In the genomic region with DNA sequence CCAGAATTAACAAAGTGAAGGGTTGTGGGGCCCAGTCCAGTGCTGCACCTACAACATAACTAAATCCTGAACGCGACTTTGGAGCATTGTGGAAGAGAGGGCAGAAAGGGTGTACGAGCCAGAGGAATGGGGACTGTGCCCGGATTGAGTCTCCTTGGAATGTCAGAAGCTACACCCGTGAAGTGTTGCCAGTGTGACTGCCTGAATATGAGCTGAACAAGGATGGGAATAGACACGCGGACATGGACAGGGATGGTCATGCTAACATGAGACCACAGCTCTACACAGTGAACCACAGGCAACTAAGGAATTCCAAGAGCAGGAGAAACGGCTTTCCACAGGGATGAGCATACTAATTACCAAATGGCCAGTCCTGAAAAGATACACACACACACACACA, we compare ENCODE assay signal across 25 mouse cellular contexts. TPM values are rescaled to one million over a fixed set of nuclear protein-coding genes. Genes with fewer than 3 reads are reported as not detected.
"Had no signal": no experiment of that assay in that cellular context is flagged by ENCODE, and none has a peak within 500 bp of the region (broad histone marks: within the 10 kb centered on the region; RNA-seq: fewer than 3 reads in every experiment).

No protein-coding gene starts in this region.

- H3K4me1 ChIP-seq: midbrain, embryonic 13.5 days; neural tube, embryonic 12.5 days; stomach, embryonic 15.5 days had no signal

- H3K27ac ChIP-seq: liver, embryonic 15.5 days; lung, embryonic 15.5 days; macrophage; midbrain, embryonic 13.5 days; midbrain, embryonic 15.5 days; neural tube, embryonic 12.5 days; stomach, embryonic 15.5 days; stomach, postnatal 0 days had no signal

- DNase-seq: liver, postnatal 0 days; lung, adult 2 months; lung, postnatal 14 days; lung, postnatal 36 days; right cerebral cortex, postnatal 14 days; thymus, adult 2 months; thymus, postnatal 25 days; thymus, postnatal 4 days had no signal

- H3K4me3 ChIP-seq: liver, embryonic 15.5 days; lung, embryonic 15.5 days; midbrain, embryonic 13.5 days; midbrain, embryonic 15.5 days; neural tube, embryonic 12.5 days; stomach, embryonic 15.5 days had no signal

- H3K9me3 ChIP-seq: liver, embryonic 15.5 days; lung, embryonic 15.5 days; midbrain, embryonic 13.5 days; midbrain, embryonic 15.5 days; neural tube, embryonic 12.5 days; stomach, embryonic 15.5 days had no signal

- H3K36me3 ChIP-seq: liver, embryonic 15.5 days; lung, embryonic 15.5 days; midbrain, embryonic 13.5 days; midbrain, embryonic 15.5 days; neural tube, embryonic 12.5 days; stomach, embryonic 15.5 days had no signal

- H3K27me3 ChIP-seq: liver, embryonic 15.5 days; lung, embryonic 15.5 days; midbrain, embryonic 13.5 days; midbrain, embryonic 15.5 days; neural tube, embryonic 12.5 days; stomach, embryonic 15.5 days had no signal

RNA-seq across cellular contexts. Expression of a gene that starts 2.2 kb away (rescaled TPM):
- total RNA-seq: megakaryocyte progenitor cell, adult 5-6 weeks; monocyte, adult 5-6 weeks; neutrophil, adult 5-6 weeks had no signal
- polyA plus RNA-seq: liver, postnatal 0 days; macrophage; midbrain, embryonic 11.5 days had no signal

RNA-seq across cellular contexts. Expression of a gene that starts 10.5 kb away (rescaled TPM):
- total RNA-seq: megakaryocyte progenitor cell, adult 5-6 weeks; midbrain, postnatal 0 days; monocyte, adult 5-6 weeks; neutrophil, adult 5-6 weeks had no signal
- polyA plus RNA-seq: liver, embryonic 15.5 days; liver, postnatal 0 days; lung, adult 2 months; lung, postnatal 0 days; macrophage; midbrain, embryonic 11.5 days; midbrain, embryonic 13.5 days; midbrain, embryonic 15.5 days; midbrain, postnatal 0 days; neural tube, embryonic 12.5 days; neural tube, embryonic 14.5 days; spleen, adult 2 months; stomach, embryonic 15.5 days; stomach, postnatal 0 days; thymus, adult 2 months; urinary bladder, adult 2 months had no signal
